Mouse (Mus musculus) embryonic facial prominence, embryonic 13.5 days (tissue): ENCODE measurements at regions not wholly inside any gene's neighbourhood (a gene's known extent, or its start where the extent isn't known, plus 50 kb on each side); places are given as distances from the start of the nearest gene placed in this dataset.

Experiments used
- ATAC-seq: fragments of 200-750 bp; cut with Nextera tagmentation; 2 replicates; pipeline ENCODE4 v1.8.0; 2017; ENCODE audit warnings: low read depth; ENCODE audit not compliant: insufficient number of reproducible peaks, insufficient read depth, low FRiP score, low TSS enrichment
- H3K27ac ChIP-seq: fragments of 300-500 bp; sonication (generic); 2 replicates; pipeline ENCODE4 v1.5.1; 2015; ENCODE audit warnings: moderate library complexity, mild to moderate bottlenecking, inconsistent platforms
- H3K27me3 ChIP-seq: fragments of 300-500 bp; sonication (generic); 2 replicates; pipeline ENCODE4 v1.6.1; 2015; ENCODE audit warnings: mild to moderate bottlenecking, inconsistent platforms
- H3K36me3 ChIP-seq: fragments of 300-500 bp; sonication (generic); 2 replicates; pipeline ENCODE4 v1.6.1; 2015; ENCODE audit warnings: mild to moderate bottlenecking, inconsistent platforms
- H3K4me1 ChIP-seq: fragments of 300-500 bp; sonication (generic); 2 replicates; pipeline ENCODE4 v1.6.1; 2015; ENCODE audit warnings: inconsistent platforms
- H3K4me2 ChIP-seq: fragments of 300-500 bp; sonication (generic); 2 replicates; pipeline ENCODE4 v1.6.1; 2015; ENCODE audit warnings: moderate library complexity, mild to moderate bottlenecking, inconsistent platforms
- H3K4me3 ChIP-seq: fragments of 300-500 bp; sonication (generic); 2 replicates; pipeline ENCODE4 v1.5.1; 2015; ENCODE audit warnings: mild to moderate bottlenecking, inconsistent platforms
- H3K9ac ChIP-seq: fragments of 300-500 bp; sonication (generic); 2 replicates; pipeline ENCODE4 v1.6.1; 2015; ENCODE audit warnings: mild to moderate bottlenecking, inconsistent platforms
- H3K9me3 ChIP-seq: fragments of 300-500 bp; sonication (generic); 2 replicates; pipeline ENCODE4 v1.6.1; 2016; ENCODE audit warnings: inconsistent platforms
- WGBS: fragments of 180-500 bp; shearing (Covaris S2); methylation state at CpG from one replicate; pipeline ENCODE4 v1.1.7; 2015; ENCODE audit warnings: mixed read lengths; 5-methylcytosine and 5-hydroxymethylcytosine counted together

GRCm38 (mm10) chr4:84211311-84211875, 463.7 kb downstream of the Bnc2 start:
- no peak overlapping the region for H3K4me3 ChIP-seq
- no peak overlapping the region for H3K9ac ChIP-seq
- no peaks in the 10 kb centered on the region for H3K27me3 ChIP-seq
- no peaks in the 10 kb centered on the region for H3K36me3 ChIP-seq
- no peak for ATAC-seq
- WGBS: 33% methylated on average over 11 of the region's 11 CpGs
- H3K4me1 ChIP-seq: peaks cover 22% of the 10 kb centered on the region
- H3K9me3 ChIP-seq: no peaks in the 10 kb centered on the region
- H3K27ac ChIP-seq: no peak overlapping the region
- H3K4me2 ChIP-seq: peak overlapping the region; percentile 14

GRCm38 (mm10) chr4:84212004-84212403, 463.1 kb downstream of the Bnc2 start:
- Histone ChIP-seq H3K4me3 (no peak overlapping the region), H3K9me3 (no peaks in the 10 kb centered on the region), H3K9ac (no peak overlapping the region), H3K27ac (no peak overlapping the region), H3K4me2 (no peak overlapping the region), H3K36me3 (no peaks in the 10 kb centered on the region), H3K27me3 (no peaks in the 10 kb centered on the region), H3K4me1 (peaks cover 22% of the 10 kb centered on the region)
- ATAC-seq: no peak
- 66% methylated on average over 6 of the region's 6 CpGs for WGBS

GRCm38 (mm10) chr4:84214523-84214922, 460.6 kb downstream of the Bnc2 start:
- no peaks in the 10 kb centered on the region for H3K36me3 ChIP-seq
- no peaks in the 10 kb centered on the region for H3K9me3 ChIP-seq
- WGBS: 58% methylated on average over 8 of the region's 8 CpGs
- H3K27me3 ChIP-seq: no peaks in the 10 kb centered on the region
- no peak for ATAC-seq
- H3K27ac ChIP-seq: no peak overlapping the region
- H3K4me3 ChIP-seq: no peak overlapping the region
- H3K4me1 ChIP-seq: peaks cover 19% of the 10 kb centered on the region
- no peak overlapping the region for H3K4me2 ChIP-seq
- H3K9ac ChIP-seq: no peak overlapping the region

GRCm38 (mm10) chr4:84218961-84219360, 456.1 kb downstream of the Bnc2 start:
- no peak overlapping the region for H3K4me2 ChIP-seq
- no peak for ATAC-seq
- no peak overlapping the region for H3K4me3 ChIP-seq
- H3K9me3 ChIP-seq: no peaks in the 10 kb centered on the region
- no peak overlapping the region for H3K27ac ChIP-seq
- WGBS: 84% methylated on average over 4 of the region's 4 CpGs
- H3K36me3 ChIP-seq: no peaks in the 10 kb centered on the region
- no peak overlapping the region for H3K9ac ChIP-seq
- no peaks in the 10 kb centered on the region for H3K27me3 ChIP-seq
- peaks cover 4% of the 10 kb centered on the region; the same call in 1 of the 2 replicates for H3K4me1 ChIP-seq

GRCm38 (mm10) chr4:84222057-84222717, 452.9 kb downstream of the Bnc2 start:
- no peaks in the 10 kb centered on the region for H3K27me3 ChIP-seq
- 75% methylated on average over 4 of the region's 4 CpGs for WGBS
- no peak overlapping the region for H3K27ac ChIP-seq
- H3K4me3 ChIP-seq: no peak overlapping the region
- no peak overlapping the region for H3K9ac ChIP-seq
- H3K9me3 ChIP-seq: no peaks in the 10 kb centered on the region
- peaks cover 5% of the 10 kb centered on the region; the same call in 1 of the 2 replicates for H3K4me1 ChIP-seq
- H3K4me2 ChIP-seq: no peak overlapping the region
- no peak for ATAC-seq
- no peaks in the 10 kb centered on the region for H3K36me3 ChIP-seq

- Histone ChIP-seq H3K9me3 (no peaks in the 10 kb centered on the region), H3K36me3 (no peaks in the 10 kb centered on the region), H3K4me3 (no peak overlapping the region), H3K4me2 (no peak overlapping the region), H3K4me1 (peaks cover 5% of the 10 kb centered on the region; the same call in 1 of the 2 replicates), H3K9ac (no peak overlapping the region), H3K27ac (no peak overlapping the region), H3K27me3 (no peaks in the 10 kb centered on the region)
- no peak for ATAC-seq
- 83% methylated on average over 11 of the region's 11 CpGs for WGBS
Observed at GRCm38 (mm10) chr4:84222805-84223335, 452.2 kb downstream of the Bnc2 start.

GRCm38 (mm10) chr4:84224556-84224955, 450.5 kb downstream of the Bnc2 start:
- Histone ChIP-seq H3K36me3 (no peaks in the 10 kb centered on the region), H3K9me3 (no peaks in the 10 kb centered on the region), H3K27ac (no peak overlapping the region), H3K4me3 (no peak overlapping the region), H3K27me3 (no peaks in the 10 kb centered on the region), H3K4me2 (no peak overlapping the region), H3K9ac (no peak overlapping the region), H3K4me1 (peaks cover 5% of the 10 kb centered on the region; the same call in 1 of the 2 replicates)
- ATAC-seq: no peak
- WGBS: 53% methylated on average over 6 of the region's 6 CpGs
